Mouse (Mus musculus): ENCODE data around the gene Fam110c. TPM values are rescaled to one million over a fixed set of nuclear protein-coding genes. Genes with fewer than 3 reads are reported as not detected.
"Not testable (repeated sequence)": the region's sequence is repeated elsewhere in the genome, so short reads cannot be mapped to it uniquely, and the experiment has no call there.

Gene Fam110c
- 10.4 and 11.0 TPM in 2 replicates for polyA plus RNA-seq (2015; fragmentation: Nextera tagmentation; extraction: Ambion mirVana)

GRCm38 (mm10) chr12:31073412-31074354, at the start of gene Fam110c:
Fam110c (plus strand) TSS chr12:31073861.
- 2% methylated on average over 50 of the region's 50 CpGs for WGBS
- Histone ChIP-seq H3K36me3 (ENCODE audit: control insufficient read depth, insufficient read depth, low read length) (no peaks in the 10 kb centered on the region), H3K4me3 (ENCODE audit: low read length) (peak within 1 kb of the TSS; percentile 61), H3K4me1 (ENCODE audit: control insufficient read depth, insufficient read depth, low read length) (peaks cover 3% of the 10 kb centered on the region; the same call in 1 of the 2 replicates), H3K27me3 (replicated peaks; ENCODE audit: control insufficient read depth, insufficient read depth, low read length) (peaks cover 5% of the 10 kb centered on the region; the same call in 1 of the 2 replicates), H3K4me2 (ENCODE audit: low read depth, low read length) (peak within 1 kb of the TSS; percentile 61), H3K9ac (ENCODE audit: low read depth, low read length) (peak within 1 kb of the TSS; percentile 76), H3K9me3 (ENCODE audit: control insufficient read depth, low read length) (no peaks in the 10 kb centered on the region), H3K27ac (ENCODE audit: low read length) (peak within 1 kb of the TSS; percentile 82)
- ATAC-seq, result peak; percentile 95

GRCm38 (mm10) chr12:31026423-31026822, 47.2 kb upstream of the Fam110c start:
- no peak for ATAC-seq
- no peaks in the 10 kb centered on the region for H3K36me3 ChIP-seq (ENCODE audit: control insufficient read depth, insufficient read depth, low read length)
- H3K9ac ChIP-seq (ENCODE audit: low read depth, low read length), result no peak overlapping the region
- 31% methylated on average over 7 of the region's 7 CpGs for WGBS
- H3K4me1 ChIP-seq (ENCODE audit: control insufficient read depth, insufficient read depth, low read length), result no peaks in the 10 kb centered on the region
- no peak overlapping the region for H3K4me3 ChIP-seq (ENCODE audit: low read length)
- H3K27ac ChIP-seq (ENCODE audit: low read length), result no peak overlapping the region
- no peak overlapping the region for H3K4me2 ChIP-seq (ENCODE audit: low read depth, low read length)
- no peaks in the 10 kb centered on the region for H3K9me3 ChIP-seq (ENCODE audit: control insufficient read depth, low read length)
- H3K27me3 ChIP-seq (replicated peaks; ENCODE audit: control insufficient read depth, insufficient read depth, low read length), result no peaks in the 10 kb centered on the region

DNA sequence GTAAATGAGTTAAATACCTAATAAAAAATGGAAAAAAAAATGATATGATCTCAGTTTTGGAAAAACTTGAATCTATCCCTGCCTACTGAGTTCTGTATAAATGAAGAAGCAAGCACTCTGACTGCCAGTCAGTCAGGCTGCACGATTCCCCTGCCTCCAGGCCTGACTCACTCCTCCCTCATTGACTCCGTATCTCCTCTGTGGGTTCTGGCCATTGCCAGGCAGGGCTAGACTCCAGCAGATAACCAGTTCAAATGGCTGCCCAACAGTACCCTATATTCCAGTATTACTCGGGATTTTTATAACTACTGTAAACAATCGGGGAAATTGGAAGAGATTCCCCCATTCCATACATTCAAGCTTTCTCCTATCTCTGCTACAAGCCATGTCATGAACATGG, 21.6 kb upstream of the Fam110c start:
- H3K36me3 ChIP-seq (ENCODE audit: control insufficient read depth, insufficient read depth, low read length), result no peaks in the 10 kb centered on the region
- 89% methylated on average over 4 of the region's 4 CpGs for WGBS
- H3K9ac ChIP-seq (ENCODE audit: low read depth, low read length), result no peak overlapping the region
- H3K27me3 ChIP-seq (replicated peaks; ENCODE audit: control insufficient read depth, insufficient read depth, low read length), result no peaks in the 10 kb centered on the region
- no peak overlapping the region for H3K4me2 ChIP-seq (ENCODE audit: low read depth, low read length)
- no peak overlapping the region for H3K27ac ChIP-seq (ENCODE audit: low read length)
- H3K4me3 ChIP-seq (ENCODE audit: low read length), result no peak overlapping the region
- ATAC-seq, result no peak
- no peaks in the 10 kb centered on the region for H3K9me3 ChIP-seq (ENCODE audit: control insufficient read depth, low read length)
- H3K4me1 ChIP-seq (ENCODE audit: control insufficient read depth, insufficient read depth, low read length), result no peaks in the 10 kb centered on the region

DNA sequence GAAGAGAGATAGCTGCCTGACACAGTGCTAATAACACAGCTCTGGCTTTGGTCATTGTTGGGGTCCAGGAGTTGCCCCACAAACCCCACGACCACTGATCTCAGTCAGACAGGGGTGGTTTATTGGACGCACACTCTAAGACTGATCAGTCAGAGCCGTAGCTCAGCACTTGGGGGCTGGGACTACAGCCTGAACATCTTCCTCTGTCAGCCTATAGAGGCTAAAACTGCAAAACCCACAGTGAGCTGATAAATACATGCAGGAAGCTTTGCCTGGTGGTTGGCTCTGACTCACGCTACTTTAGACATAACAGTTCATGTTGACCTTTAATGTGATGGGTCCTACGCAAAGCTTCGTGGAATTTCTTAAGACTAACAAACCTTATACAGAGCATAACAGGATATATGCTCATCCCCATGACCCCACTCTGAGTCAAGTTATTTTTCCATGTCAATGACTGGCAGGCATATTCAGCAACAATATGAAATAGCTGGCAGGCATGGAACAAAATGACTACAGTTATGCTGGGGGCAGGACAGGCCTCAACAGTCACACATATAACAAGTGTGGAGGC, 17.3 kb upstream of the Fam110c start:
- WGBS, result 68% methylated on average over 6 of the region's 6 CpGs
- H3K9ac ChIP-seq (ENCODE audit: low read depth, low read length), result no peak overlapping the region

DNA sequence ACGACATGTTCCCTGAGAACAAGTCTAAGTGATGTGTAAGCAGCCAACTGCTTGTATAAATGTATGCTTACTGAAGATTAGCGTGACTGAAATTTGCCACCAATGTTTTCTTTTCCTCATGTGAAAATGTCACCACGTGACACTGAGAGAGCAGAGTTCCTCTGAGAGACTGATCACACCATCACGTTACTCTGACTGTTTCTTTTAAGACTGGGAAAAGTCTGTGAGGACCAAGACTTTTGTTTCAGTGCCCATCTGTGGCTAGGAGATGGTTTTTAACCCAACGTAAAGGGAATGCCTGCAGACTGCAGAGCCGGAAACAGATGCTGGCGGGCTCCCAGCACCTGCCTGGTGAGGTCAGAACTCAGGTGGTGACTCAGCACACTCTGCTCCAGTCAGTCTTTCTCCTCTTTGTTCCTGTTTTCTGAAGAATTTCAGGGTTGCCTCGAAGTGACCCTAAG, 14.2 kb upstream of the Fam110c start:
- Histone ChIP-seq H3K9ac (ENCODE audit: low read depth, low read length) (no peak overlapping the region), H3K4me3 (ENCODE audit: low read length) (no peak overlapping the region), H3K4me2 (ENCODE audit: low read depth, low read length) (no peak overlapping the region), H3K27me3 (replicated peaks; ENCODE audit: control insufficient read depth, insufficient read depth, low read length) (no peaks in the 10 kb centered on the region), H3K9me3 (ENCODE audit: control insufficient read depth, low read length) (no peaks in the 10 kb centered on the region), H3K4me1 (ENCODE audit: control insufficient read depth, insufficient read depth, low read length) (no peaks in the 10 kb centered on the region), H3K36me3 (ENCODE audit: control insufficient read depth, insufficient read depth, low read length) (no peaks in the 10 kb centered on the region), H3K27ac (ENCODE audit: low read length) (no peak overlapping the region)
- WGBS, result 51% methylated on average over 8 of the region's 8 CpGs
- no peak for ATAC-seq

More for the DNA sequence above, 17.3 kb upstream of the Fam110c start:
- ATAC-seq, result no peak
- H3K4me2 ChIP-seq (ENCODE audit: low read depth, low read length), result no peak overlapping the region
- H3K4me3 ChIP-seq (ENCODE audit: low read length), result no peak overlapping the region
- H3K9me3 ChIP-seq (ENCODE audit: control insufficient read depth, low read length), result no peaks in the 10 kb centered on the region
- no peaks in the 10 kb centered on the region for H3K4me1 ChIP-seq (ENCODE audit: control insufficient read depth, insufficient read depth, low read length)
- H3K27ac ChIP-seq (ENCODE audit: low read length), result no peak overlapping the region
- H3K36me3 ChIP-seq (ENCODE audit: control insufficient read depth, insufficient read depth, low read length), result no peaks in the 10 kb centered on the region
- H3K27me3 ChIP-seq (replicated peaks; ENCODE audit: control insufficient read depth, insufficient read depth, low read length), result no peaks in the 10 kb centered on the region

- no peak overlapping the region for H3K27ac ChIP-seq (ENCODE audit: low read length)
- no peak overlapping the region for H3K4me2 ChIP-seq (ENCODE audit: low read depth, low read length)
- no peaks in the 10 kb centered on the region for H3K27me3 ChIP-seq (replicated peaks; ENCODE audit: control insufficient read depth, insufficient read depth, low read length)
- 57% methylated on average over 8 of the region's 8 CpGs for WGBS
- no peaks in the 10 kb centered on the region for H3K36me3 ChIP-seq (ENCODE audit: control insufficient read depth, insufficient read depth, low read length)
- H3K9me3 ChIP-seq (ENCODE audit: control insufficient read depth, low read length), result no peaks in the 10 kb centered on the region
- no peak overlapping the region for H3K4me3 ChIP-seq (ENCODE audit: low read length)
- no peaks in the 10 kb centered on the region for H3K4me1 ChIP-seq (ENCODE audit: control insufficient read depth, insufficient read depth, low read length)
- no peak for ATAC-seq
- H3K9ac ChIP-seq (ENCODE audit: low read depth, low read length), result no peak overlapping the region
Observed at GRCm38 (mm10) chr12:31060245-31060644, 13.4 kb upstream of the Fam110c start.

DNA sequence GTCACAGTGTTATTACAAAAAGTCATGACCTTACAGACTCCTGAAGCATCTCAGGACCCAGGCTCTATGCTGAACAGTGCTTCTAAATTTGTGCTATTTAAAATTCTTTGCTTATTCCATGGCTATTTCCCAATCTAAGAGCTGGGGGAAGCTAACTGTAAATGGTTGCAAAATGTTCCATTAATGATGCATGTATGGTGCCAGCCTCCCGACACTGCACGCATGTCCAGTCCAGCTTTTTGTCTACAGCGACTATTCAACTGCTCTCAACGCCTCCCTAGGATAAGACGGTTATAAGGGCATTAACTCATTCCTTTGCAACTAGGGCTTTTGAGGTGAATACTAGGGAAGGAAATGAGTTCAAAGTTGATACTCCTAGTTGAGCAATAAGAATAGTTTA, 2.4 kb upstream of the Fam110c start:
- no peaks in the 10 kb centered on the region for H3K4me1 ChIP-seq (ENCODE audit: control insufficient read depth, insufficient read depth, low read length)
- H3K4me3 ChIP-seq (ENCODE audit: low read length), result no peak overlapping the region
- no peak overlapping the region for H3K4me2 ChIP-seq (ENCODE audit: low read depth, low read length)
- WGBS, result 83% methylated on average over 5 of the region's 5 CpGs
- H3K9me3 ChIP-seq (ENCODE audit: control insufficient read depth, low read length), result no peaks in the 10 kb centered on the region
- no peak overlapping the region for H3K9ac ChIP-seq (ENCODE audit: low read depth, low read length)
- ATAC-seq, result no peak
- H3K36me3 ChIP-seq (ENCODE audit: control insufficient read depth, insufficient read depth, low read length), result no peaks in the 10 kb centered on the region
- no peak overlapping the region for H3K27ac ChIP-seq (ENCODE audit: low read length)
- H3K27me3 ChIP-seq (replicated peaks; ENCODE audit: control insufficient read depth, insufficient read depth, low read length), result peaks cover 5% of the 10 kb centered on the region; the same call in 1 of the 2 replicates

DNA sequence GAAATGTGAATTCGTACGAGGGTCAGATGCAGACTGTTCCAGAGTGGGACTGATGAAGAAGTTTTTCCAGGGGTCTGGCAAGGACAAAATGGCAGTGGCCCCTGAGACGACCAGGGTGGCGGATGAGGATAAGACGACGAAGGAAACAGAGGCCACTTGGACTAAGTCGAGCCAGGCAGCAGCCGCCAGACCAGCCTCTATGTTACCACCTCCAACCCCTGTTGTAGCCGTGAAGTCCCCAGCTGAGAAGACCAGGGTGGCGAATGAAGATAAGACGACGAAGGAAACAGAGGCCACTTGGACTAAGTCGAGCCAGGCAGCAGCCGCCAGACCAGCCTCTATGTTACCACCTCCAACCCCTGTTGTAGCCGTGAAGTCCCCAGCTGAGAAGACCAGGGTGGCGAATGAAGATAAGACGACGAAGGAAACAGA, 710 bp downstream of the Fam110c start:
- WGBS, result under 1% methylated on average over 13 of the region's 18 CpGs
- Histone ChIP-seq H3K27ac (ENCODE audit: low read length) (peak overlapping the region; percentile 82), H3K4me2 (ENCODE audit: low read depth, low read length) (peak overlapping the region; percentile 61), H3K4me3 (ENCODE audit: low read length) (peak overlapping the region; percentile 61), H3K9ac (ENCODE audit: low read depth, low read length) (peak overlapping the region; percentile 76)
- H3K27me3 ChIP-seq (replicated peaks; ENCODE audit: control insufficient read depth, insufficient read depth, low read length); H3K4me1 ChIP-seq (ENCODE audit: control insufficient read depth, insufficient read depth, low read length); H3K36me3 ChIP-seq (ENCODE audit: control insufficient read depth, insufficient read depth, low read length); H3K9me3 ChIP-seq (ENCODE audit: control insufficient read depth, low read length): not testable (repeated sequence)
- peak; percentile 18 for ATAC-seq

DNA sequence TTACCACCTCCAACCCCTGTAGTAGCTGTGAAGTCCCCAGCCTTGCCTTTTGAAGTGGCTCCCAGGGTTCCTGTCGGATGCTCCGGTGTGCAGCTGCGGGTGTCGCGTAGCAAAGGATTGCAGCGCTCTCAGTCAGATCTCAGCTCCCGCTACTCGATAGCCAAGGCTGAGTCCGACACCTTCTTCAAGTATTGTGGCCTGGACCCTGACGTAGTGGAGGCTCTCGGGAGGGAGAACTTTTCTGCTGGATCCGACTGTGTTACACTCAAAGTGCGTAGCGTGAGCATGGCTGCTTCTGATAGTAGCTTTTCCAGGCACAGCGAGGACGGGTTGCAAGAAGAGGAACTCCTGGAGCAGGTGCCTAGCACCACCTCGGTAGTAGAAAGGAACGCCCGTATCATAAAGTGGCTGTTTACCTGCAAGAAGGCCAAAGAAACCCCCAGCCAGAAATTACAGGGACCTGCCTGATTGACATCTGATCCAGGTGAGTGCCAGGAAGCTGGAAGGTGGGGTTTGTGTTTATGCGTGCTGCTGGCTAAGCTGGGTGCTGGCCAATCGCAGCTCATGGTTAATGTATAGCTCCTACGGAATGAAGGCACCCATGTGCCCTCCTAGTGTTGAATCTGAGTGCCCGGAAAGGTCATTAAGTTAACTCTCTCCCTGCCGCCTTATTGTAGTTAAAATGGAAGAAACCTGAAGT, 1.3 kb downstream of the Fam110c start:
- Histone ChIP-seq H3K4me2 (ENCODE audit: low read depth, low read length) (peak overlapping the region; percentile 58), H3K27ac (ENCODE audit: low read length) (peak overlapping the region; percentile 82), H3K4me1 (ENCODE audit: control insufficient read depth, insufficient read depth, low read length) (peaks cover 3% of the 10 kb centered on the region; the same call in 1 of the 2 replicates), H3K36me3 (ENCODE audit: control insufficient read depth, insufficient read depth, low read length) (no peaks in the 10 kb centered on the region), H3K27me3 (replicated peaks; ENCODE audit: control insufficient read depth, insufficient read depth, low read length) (peaks cover 5% of the 10 kb centered on the region; the same call in 1 of the 2 replicates), H3K9ac (ENCODE audit: low read depth, low read length) (peak overlapping the region; percentile 70), H3K9me3 (ENCODE audit: control insufficient read depth, low read length) (no peaks in the 10 kb centered on the region), H3K4me3 (ENCODE audit: low read length) (peak overlapping the region; percentile 61)
- peak; percentile 83 for ATAC-seq
- 2% methylated on average over 24 of the region's 24 CpGs for WGBS

All from intestine, embryonic 16.5 days (tissue).